Mouse (Mus musculus): Measurements from ENCODE around the gene Hsd3b6. TPM values are rescaled to one million over a fixed set of nuclear protein-coding genes. Genes with fewer than 3 reads are reported as not detected.

Gene Hsd3b6
- polyA plus RNA-seq, 1 experiment from 2014 or later: 29.0 TPM

DNA sequence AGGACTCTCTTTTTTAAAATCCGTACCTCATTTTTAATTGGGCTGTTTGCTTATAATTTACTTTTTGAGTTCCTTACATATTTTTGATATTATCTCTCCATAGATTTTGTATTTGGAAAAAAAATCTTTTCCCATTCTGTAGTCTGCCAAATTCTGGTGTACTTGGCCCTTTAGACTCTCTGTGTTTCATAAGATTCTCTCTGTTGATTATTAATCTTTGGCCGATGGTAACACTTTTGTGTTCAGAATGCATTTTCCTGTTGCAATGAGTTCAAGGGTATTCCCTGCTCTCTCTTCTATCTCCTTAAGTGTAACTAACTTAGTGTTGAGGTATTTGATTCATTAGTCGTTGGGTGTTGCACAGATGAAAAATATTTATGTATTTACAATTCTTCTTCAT lies 57.4 kb downstream of the Hsd3b6 start:
- DNase-seq (ENCODE audit: low spot score) (no peak), ATAC-seq (replicated peaks; ENCODE audit: low FRiP score) (no peak)
- no peak overlapping the region for H3K4me2 ChIP-seq
- H3K27me3 ChIP-seq (replicated peaks; ENCODE audit: control insufficient read depth, insufficient read depth, low read length): no peaks in the 10 kb centered on the region
- H3K27ac ChIP-seq (ENCODE audit: low read depth, low read length): no peak overlapping the region
- no peaks in the 10 kb centered on the region for H3K9me3 ChIP-seq (ENCODE audit: control insufficient read depth, low read length)
- H3K4me1 ChIP-seq (replicated peaks; ENCODE audit: control insufficient read depth, insufficient read depth, low read length): no peaks in the 10 kb centered on the region
- WGBS: 73% methylated on average over 3 of the region's 3 CpGs
- no peak overlapping the region for H3K9ac ChIP-seq (ENCODE audit: low read depth, low read length)
- no peak overlapping the region for H3K4me3 ChIP-seq (ENCODE audit: low read depth, low read length)
- H3K36me3 ChIP-seq (ENCODE audit: control insufficient read depth, insufficient read depth, low read length): no peaks in the 10 kb centered on the region

Other genes starting within 250 kb of the Hsd3b6 start
- gene Gm10681, start 225.6 kb downstream of the Hsd3b6 start, polyA plus RNA-seq (2014; fragmentation: Nextera tagmentation; extraction: Ambion mirVana): 0.11 and 0.22 TPM in 2 replicates
- gene Hsd3b5, start 184.2 kb downstream of the Hsd3b6 start, polyA plus RNA-seq (2014; fragmentation: Nextera tagmentation; extraction: Ambion mirVana): not detected in 2 replicates
- not detected in 2 replicates for gene Hsd3b2, start 89.9 kb downstream of the Hsd3b6 start, polyA plus RNA-seq (2014; fragmentation: Nextera tagmentation; extraction: Ambion mirVana)
- 0.19 TPM in 1 of 2 replicates, not detected in the other for gene Hsd3b3, start 51.3 kb downstream of the Hsd3b6 start, polyA plus RNA-seq (2014; fragmentation: Nextera tagmentation; extraction: Ambion mirVana)
- gene Hsd3b1, start 45.4 kb upstream of the Hsd3b6 start, polyA plus RNA-seq (2014; fragmentation: Nextera tagmentation; extraction: Ambion mirVana): 8.3 and 8.4 TPM in 2 replicates
- 0.22 and 0.49 TPM in 2 replicates for gene Hao2, start 78.8 kb upstream of the Hsd3b6 start, polyA plus RNA-seq (2014; fragmentation: Nextera tagmentation; extraction: Ambion mirVana)

Data from liver, embryonic 11.5 days (tissue).